Mouse (Mus musculus): ENCODE measurements around the gene Cpd.

DNA sequence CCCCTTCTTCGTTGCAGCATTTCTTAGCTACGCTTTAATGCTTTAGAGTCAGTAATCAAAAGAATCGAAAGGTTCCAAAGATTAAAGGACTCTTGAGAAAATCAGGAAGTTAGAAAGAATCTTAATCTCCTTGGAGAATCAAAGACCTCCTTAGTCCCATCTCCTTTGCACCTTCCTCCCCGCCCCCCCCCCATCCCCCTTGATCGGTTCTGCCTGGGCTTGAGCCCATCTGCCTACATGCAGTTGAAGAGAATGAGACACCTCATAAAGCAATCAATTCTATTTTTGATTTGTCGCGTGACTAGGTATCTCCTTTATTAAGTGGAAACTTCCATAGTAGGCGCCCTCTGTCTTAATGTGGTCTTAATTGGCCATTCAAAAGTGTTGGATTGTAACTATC is 536 bp upstream of the Cpd start:
- TF ChIP-seq GATA1 (IDR thresholded peaks at IDR 0.05; ENCODE audit: low read length) (no peak), TAL1 (IDR thresholded peaks at IDR 0.05; ENCODE audit: low read length) (no peak)
